Comparison of ENCODE assay signal across 13 mouse cellular contexts in the genomic region with DNA sequence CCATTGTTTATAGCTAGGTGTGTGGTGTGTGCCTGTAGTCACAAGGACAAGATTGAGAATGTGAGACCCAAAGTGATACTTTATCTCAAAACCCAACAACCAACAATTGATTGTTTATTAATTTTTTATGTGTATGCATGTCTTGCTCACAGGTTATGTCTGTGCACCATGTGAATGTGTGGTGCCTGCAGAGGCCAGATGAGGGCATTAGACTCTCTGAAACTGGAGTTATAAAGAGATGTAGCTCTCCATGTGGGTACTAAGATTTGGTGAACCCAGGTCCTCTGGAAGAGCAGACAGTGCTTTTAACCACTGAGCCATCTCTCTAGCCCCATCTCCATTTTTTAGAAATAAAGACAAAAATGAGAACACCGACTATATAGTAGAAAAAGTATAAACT.
"Had no signal": no experiment of that assay in that cellular context is flagged by ENCODE, and none has a peak within 500 bp of the region (broad histone marks: within the 10 kb centered on the region; RNA-seq: fewer than 3 reads in every experiment).

No protein-coding gene starts in this region.

- H3K9me3 ChIP-seq: limb, embryonic 12.5 days; lung, embryonic 15.5 days; midbrain, embryonic 12.5 days; neural tube, embryonic 15.5 days had no signal

- H3K4me3 ChIP-seq: limb, embryonic 12.5 days; lung, embryonic 15.5 days; midbrain, embryonic 12.5 days; myocyte; neural tube, embryonic 15.5 days had no signal

- H3K9ac ChIP-seq: limb, embryonic 12.5 days; lung, embryonic 15.5 days; midbrain, embryonic 12.5 days; neural tube, embryonic 15.5 days had no signal

- H3K4me1 ChIP-seq: limb, embryonic 12.5 days; neural tube, embryonic 15.5 days had no signal

- DNase-seq: kidney, adult 11 months; kidney, postnatal 14 days; layer of hippocampus, postnatal 36 days; liver; lung, postnatal 14 days; right cerebral cortex, adult 18-20 months; right cerebral cortex, postnatal 25 days had no signal

- H3K27me3 ChIP-seq: limb, embryonic 12.5 days; lung, embryonic 15.5 days; midbrain, embryonic 12.5 days; neural tube, embryonic 15.5 days had no signal

- H3K36me3 ChIP-seq: limb, embryonic 12.5 days; lung, embryonic 15.5 days; neural tube, embryonic 15.5 days had no signal

- H3K27ac ChIP-seq: limb, embryonic 12.5 days; lung, embryonic 15.5 days; macrophage; midbrain, embryonic 12.5 days; neural tube, embryonic 15.5 days had no signal

- H3K4me2 ChIP-seq: limb, embryonic 12.5 days; lung, embryonic 15.5 days; midbrain, embryonic 12.5 days; neural tube, embryonic 15.5 days had no signal
